Mouse (Mus musculus) ES-E14 (cell line): ENCODE data around the gene Cuedc1. TPM values are rescaled to one million over a fixed set of nuclear protein-coding genes. Genes with fewer than 3 reads are reported as not detected.

Experiments
- DNase-seq: peaks from one replicate; pipeline ENCODE4 v3.0.0-alpha.2; 2013; ENCODE audit warnings: low read depth, low spot score
- H3K27ac ChIP-seq: 2 replicates; pipeline ENCODE4 v1.5.1; 2012; ENCODE audit warnings: low read depth, mild to moderate bottlenecking, low read length, moderate library complexity, mixed read lengths; ENCODE audit not compliant: poor library complexity, insufficient read depth, severe bottlenecking
- H3K36me3 ChIP-seq: 2 replicates; pipeline ENCODE4 v1.6.1; 2012; ENCODE audit warnings: mild to moderate bottlenecking, low read length, moderate library complexity, mixed read lengths; ENCODE audit not compliant: control insufficient read depth, poor library complexity, insufficient read depth, severe bottlenecking
- H3K4me1 ChIP-seq, 2 experiments: fragments of 150-350 bp in 1 of 2; sonication (generic) in 1 of 2; 2 replicates each; pipeline ENCODE4 v1.6.1; 2012; ENCODE audit warnings: low read length in 2 of 2, mild to moderate bottlenecking in 1 of 2, mixed read lengths in 1 of 2; ENCODE audit not compliant: control insufficient read depth in 2 of 2, insufficient read depth in 2 of 2, poor library complexity in 1 of 2
- H3K4me3 ChIP-seq, 2 experiments: fragments of 150-350 bp in 1 of 2; sonication (generic) in 1 of 2; 2 replicates each; pipeline ENCODE4 v1.5.1; 2012; ENCODE audit warnings: low read length in 2 of 2, low read depth in 1 of 2, mild to moderate bottlenecking in 1 of 2, mixed read lengths in 1 of 2; ENCODE audit not compliant: insufficient read depth in 1 of 2, poor library complexity in 1 of 2, severe bottlenecking in 1 of 2
- H3K9ac ChIP-seq: 2 replicates; pipeline ENCODE4 v1.6.1; 2012; ENCODE audit warnings: low read depth, mild to moderate bottlenecking, low read length, mixed read lengths; ENCODE audit not compliant: poor library complexity, insufficient read depth, severe bottlenecking
- H3K9me3 ChIP-seq: fragments of 150-350 bp; sonication (generic); 2 replicates; pipeline ENCODE4 v1.6.1; 2012; ENCODE audit warnings: low read depth, mild to moderate bottlenecking, low read length; ENCODE audit not compliant: control insufficient read depth, insufficient read depth
- CHD2 ChIP-seq: IDR thresholded peaks from 2 replicates; pipeline ENCODE4 v1.6.1; 2014; ENCODE audit warnings: mild to moderate bottlenecking, low read depth, low read length, inconsistent platforms
- HCFC1 ChIP-seq: IDR thresholded peaks from 2 replicates; pipeline ENCODE4 v1.6.1; 2012; ENCODE audit warnings: low read length, inconsistent platforms, borderline replicate concordance; ENCODE audit not compliant: insufficient read depth
- MAFK ChIP-seq: IDR thresholded peaks from 2 replicates; pipeline ENCODE4 v1.6.1; 2014; ENCODE audit warnings: mild to moderate bottlenecking, low read depth, low read length, inconsistent platforms; ENCODE audit not compliant: insufficient read depth
- ZC3H11A ChIP-seq: IDR thresholded peaks from 2 replicates; pipeline ENCODE4 v1.6.1; 2012; ENCODE audit warnings: low read depth, mild to moderate bottlenecking, inconsistent platforms, low read length, borderline replicate concordance
- ZNF384 ChIP-seq: IDR thresholded peaks from 2 replicates; pipeline ENCODE4 v1.6.1; 2012; ENCODE audit warnings: low read depth, low read length, inconsistent platforms
- in situ Hi-C, 2 experiments: fragments of 600-800 bp; cut with MboI; formaldehyde crosslinking; loops; one replicate each; pipeline ENCODE4 v1.15.1; 2025; ENCODE audit warnings: low sequenced_read_pairs in 2 of 2, inconsistent platforms in 1 of 2; ENCODE audit not compliant: unreplicated experiment in 2 of 2
- total RNA-seq: library from RNA; depleted of rRNA; stranded (reverse); fragments of 300-350 nt; gene quantifications from 2 replicates; pipeline ENCODE4 v1.2.3, GENCODE M21; 2012

The Cuedc1 gene
- total RNA-seq, 1 experiment, result 8.7 TPM

GRCm38 (mm10) chr11:88053821-88054220 is 44.0 kb upstream of the Cuedc1 start:
- no peak overlapping the region for H3K4me3 ChIP-seq
- H3K4me1 ChIP-seq, result peaks cover 2 to 7% of the 10 kb centered on the region in 2 experiments; a peak in 3 of 4 replicates
- no peak overlapping the region for H3K27ac ChIP-seq
- DNase-seq, result no peak
- in situ Hi-C loops, result no loop called here
- no peak overlapping the region for H3K9ac ChIP-seq
- H3K9me3 ChIP-seq, result no peaks in the 10 kb centered on the region
- peaks cover 20% of the 10 kb centered on the region for H3K36me3 ChIP-seq
- TF ChIP-seq CHD2, result no peak
- TF ChIP-seq MAFK, result no peak
- TF ChIP-seq ZNF384, result no peak
- TF ChIP-seq HCFC1, result no peak
- TF ChIP-seq ZC3H11A, result no peak

- Histone ChIP-seq H3K4me3 (no peak overlapping the region), H3K36me3 (peaks cover 13% of the 10 kb centered on the region), H3K9ac (no peak overlapping the region), H3K27ac (no peak overlapping the region), H3K9me3 (no peaks in the 10 kb centered on the region), H3K4me1 (peaks cover 0 to 6% of the 10 kb centered on the region in 2 experiments; a peak in 2 of 4 replicates)
- in situ Hi-C loops, result no loop called here
- DNase-seq, result no peak
- TF ChIP-seq ZNF384, result no peak
- TF ChIP-seq CHD2, result no peak
- TF ChIP-seq HCFC1, result no peak
- TF ChIP-seq ZC3H11A, result no peak
- TF ChIP-seq MAFK, result no peak
Measured at GRCm38 (mm10) chr11:88054589-88054988, 43.3 kb upstream of the Cuedc1 start.

- Histone ChIP-seq H3K36me3 (peaks cover 5% of the 10 kb centered on the region), H3K27ac (no peak overlapping the region), H3K9ac (no peak overlapping the region), H3K4me3 (no peak overlapping the region), H3K9me3 (no peaks in the 10 kb centered on the region), H3K4me1 (peaks cover 0 to under 1% of the 10 kb centered on the region in 2 experiments; a peak in 1 of 4 replicates)
- TF ChIP-seq ZC3H11A (no peak), ZNF384 (no peak), CHD2 (no peak), MAFK (no peak), HCFC1 (no peak)
- no peak for DNase-seq
- in situ Hi-C loops, result loop anchor here (5.0 kb wide), 4 partner anchors 88 to 772 kb away; no protein-coding TSS in a partner anchor
Measured at GRCm38 (mm10) chr11:88055777-88056176, 42.1 kb upstream of the Cuedc1 start.

- Histone ChIP-seq H3K9me3 (no peaks in the 10 kb centered on the region), H3K9ac (no peak overlapping the region), H3K36me3 (peaks cover 3% of the 10 kb centered on the region), H3K27ac (no peak overlapping the region), H3K4me1 (no peaks in the 10 kb centered on the region), H3K4me3 (no peak overlapping the region)
- in situ Hi-C loops, result loop anchor here (5.0 kb wide), 4 partner anchors 90 to 770 kb away; no protein-coding TSS in a partner anchor
- no peak for DNase-seq
- no peak for TF ChIP-seq HCFC1
- no peak for TF ChIP-seq ZC3H11A
- TF ChIP-seq MAFK, result no peak
- TF ChIP-seq CHD2, result no peak
Measured at GRCm38 (mm10) chr11:88057788-88058187, 40.1 kb upstream of the Cuedc1 start.

- Histone ChIP-seq H3K27ac (no peak overlapping the region), H3K4me3 (no peak overlapping the region), H3K36me3 (no peaks in the 10 kb centered on the region), H3K9me3 (no peaks in the 10 kb centered on the region), H3K4me1 (no peaks in the 10 kb centered on the region), H3K9ac (no peak overlapping the region)
- DNase-seq, result no peak
- TF ChIP-seq MAFK (no peak), ZC3H11A (peak; percentile 68)
- in situ Hi-C loops, result loop anchor here (5.0 kb wide), 4 partner anchors 92 to 768 kb away; no protein-coding TSS in a partner anchor
Measured at GRCm38 (mm10) chr11:88059141-88059540, 38.7 kb upstream of the Cuedc1 start.
